Mouse (Mus musculus) common myeloid progenitor, adult 5-6 weeks (primary cell): Measurements from ENCODE around the gene Tpgs1. TPM values are rescaled to one million over a fixed set of nuclear protein-coding genes. Genes with fewer than 3 reads are reported as not detected.
"Not testable (repeated sequence)": the region's sequence is repeated elsewhere in the genome, so short reads cannot be mapped to it uniquely, and the experiment has no call there.

Source experiments
- ATAC-seq: replicated peaks from 2 replicates; pipeline ENCODE4 v1.8.0; 2016; ENCODE audit warnings: low read depth, mild to moderate bottlenecking, moderate TSS enrichment, inconsistent platforms; ENCODE audit not compliant: poor library complexity, severe bottlenecking
- total RNA-seq: library from RNA; stranded (forward); fragments of 200-1000, 187-1606 nt; gene quantifications from 2 replicates; pipeline ENCODE4 v1.2.3, GENCODE M21; 2017

Tpgs1 gene
- total RNA-seq, 1 experiment from 2014 or later: 5.3 TPM

DNA sequence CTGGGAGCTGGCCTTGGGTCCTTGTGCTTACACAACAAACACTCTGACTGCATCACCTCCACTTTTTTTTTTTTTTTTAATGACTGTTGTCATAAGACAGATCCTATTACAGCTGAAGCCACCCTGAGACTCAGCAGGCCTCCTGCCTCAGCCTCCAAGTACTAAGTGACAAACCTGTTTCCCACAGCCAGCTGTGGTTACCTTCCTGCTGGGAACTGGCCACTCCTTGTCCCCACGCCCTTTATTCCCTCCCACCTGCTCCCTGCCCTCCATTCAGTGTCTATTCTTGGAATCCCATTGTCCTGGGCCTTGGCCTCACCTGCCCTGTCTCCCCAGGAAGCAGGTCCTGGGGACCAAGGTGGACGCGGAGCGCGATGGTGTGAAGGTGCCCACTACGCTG lies 18.3 kb downstream of the Tpgs1 start:
- ATAC-seq: no peak

GRCm38 (mm10) chr10:79688720-79689119 lies 19.6 kb downstream of the Tpgs1 start, which contains the start of gene Gzmm:
Gene Gzmm (plus strand): TSS chr10:79689020.
- no peak for ATAC-seq

DNA sequence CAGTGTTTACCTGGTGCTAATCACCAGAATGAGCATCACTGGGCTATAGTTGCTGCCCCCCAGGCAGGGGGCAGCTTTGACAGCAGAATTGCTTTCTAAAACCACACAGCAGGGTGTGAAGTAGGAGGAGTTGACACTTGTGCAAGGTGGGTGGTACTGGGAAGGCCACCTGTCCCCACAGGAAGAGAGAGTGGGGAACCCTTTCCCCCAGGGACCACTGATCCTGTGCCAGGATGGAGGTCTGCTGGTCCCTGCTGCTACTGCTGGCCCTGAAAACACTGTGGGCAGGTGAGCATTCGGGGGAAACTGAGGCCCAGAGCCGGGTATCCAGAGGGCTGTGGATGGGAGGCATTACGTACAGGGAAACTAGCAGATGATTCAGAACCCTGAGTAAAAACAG lies 20.0 kb downstream of the Tpgs1 start:
- ATAC-seq: no peak

DNA sequence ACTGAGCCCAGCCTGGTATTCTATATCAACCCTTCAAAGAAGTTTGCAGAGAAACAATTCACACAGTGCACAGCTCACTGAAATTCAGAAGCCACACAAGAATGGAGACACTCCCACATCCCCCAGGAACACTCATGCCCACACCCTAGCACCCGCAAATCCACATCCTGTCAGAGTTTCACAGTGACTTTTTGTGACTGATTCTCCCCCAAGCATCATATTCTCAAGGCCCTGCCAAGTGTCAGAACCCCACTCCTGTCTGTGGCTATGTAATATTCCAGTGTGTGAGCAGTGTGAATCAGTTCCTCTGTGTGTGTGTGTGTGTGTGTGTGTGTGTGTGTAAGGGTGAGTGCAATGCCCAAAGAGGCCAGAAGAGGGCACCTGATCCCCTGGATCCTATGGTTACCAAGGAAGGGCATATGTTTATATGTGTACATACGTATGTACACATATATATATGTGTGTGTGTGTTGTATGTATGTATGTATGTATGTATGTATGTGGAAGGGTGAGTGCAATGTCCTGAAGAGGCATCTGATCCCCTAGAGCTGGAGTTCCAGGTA lies 22.9 kb downstream of the Tpgs1 start:
- ATAC-seq: no peak

- no peak for ATAC-seq
Observed at GRCm38 (mm10) chr10:79693580-79694378, 24.6 kb downstream of the Tpgs1 start.

- no peak for ATAC-seq
Observed at GRCm38 (mm10) chr10:79694379-79694655, 25.1 kb downstream of the Tpgs1 start.

GRCm38 (mm10) chr10:79695231-79696128 lies 26.3 kb downstream of the Tpgs1 start:
- peak; percentile 92 for ATAC-seq

DNA sequence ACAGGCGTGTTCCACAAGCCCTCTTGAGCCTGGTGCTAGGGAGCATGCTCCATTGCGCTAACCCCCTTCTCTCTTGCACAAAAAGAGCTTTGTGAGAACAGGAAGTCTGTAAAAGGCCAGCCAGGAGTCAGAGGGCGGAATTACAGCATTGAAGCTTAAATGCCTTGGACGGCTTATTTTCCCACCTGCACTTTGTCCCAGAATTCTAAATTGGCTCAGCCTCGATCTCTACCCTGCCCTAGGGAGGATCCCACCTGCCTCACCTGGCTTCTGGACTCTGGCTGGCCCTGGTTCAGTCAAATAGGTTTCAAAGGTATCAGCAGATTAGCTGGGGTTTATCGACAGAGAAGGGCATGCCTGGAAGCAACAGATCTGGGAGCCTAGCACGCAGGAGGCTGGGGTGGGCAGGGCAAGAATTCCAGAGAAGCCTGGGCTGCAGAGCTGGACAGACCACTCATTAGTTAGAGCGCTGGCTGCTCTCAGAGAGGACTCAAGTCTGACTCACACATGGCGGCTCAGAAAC lies 27.0 kb downstream of the Tpgs1 start:
- no peak; the same call in 1 of the 2 replicates for ATAC-seq

- ATAC-seq: no peak
Observed at GRCm38 (mm10) chr10:79697916-79698315, 28.7 kb downstream of the Tpgs1 start.

DNA sequence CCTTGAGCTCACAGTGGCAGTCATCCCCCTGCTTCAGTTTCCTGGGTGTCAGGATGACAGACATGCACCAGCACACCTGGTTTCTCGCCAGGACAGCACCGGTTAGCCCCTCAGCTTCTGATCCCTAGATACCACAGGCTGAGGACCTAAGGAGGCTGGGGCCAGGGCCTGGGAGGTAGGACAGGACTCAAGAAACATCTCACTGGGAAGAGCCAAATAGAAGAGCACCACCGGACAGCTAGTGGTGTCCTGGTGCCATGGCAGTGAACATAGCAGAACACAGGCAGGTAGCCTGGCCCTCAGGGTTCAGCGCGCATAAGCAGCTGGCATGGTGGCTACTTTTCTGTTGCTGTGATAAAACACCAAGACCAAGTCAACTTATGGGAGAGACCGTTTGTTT lies 29.3 kb downstream of the Tpgs1 start:
- no peak for ATAC-seq

DNA sequence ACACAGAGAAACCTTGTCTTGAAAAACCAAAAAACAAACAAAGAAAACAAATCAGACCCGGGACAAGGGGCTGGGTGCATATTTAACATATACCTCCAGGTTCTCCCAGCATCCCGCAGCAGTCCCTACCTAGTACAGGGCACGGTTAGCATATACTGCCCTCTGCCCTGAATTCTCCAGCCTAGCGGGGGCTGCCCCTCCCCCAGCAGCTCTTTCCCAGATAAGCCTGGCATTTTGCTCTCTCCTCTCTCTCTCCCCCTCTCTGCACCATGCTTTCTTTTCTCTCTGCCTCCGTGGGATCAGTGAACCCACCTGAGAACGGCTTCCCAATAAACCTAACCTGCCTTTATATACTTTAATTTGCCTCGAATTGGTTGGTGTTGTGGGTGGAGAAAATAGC lies 31.5 kb downstream of the Tpgs1 start:
- ATAC-seq: no peak

GRCm38 (mm10) chr10:79701443-79702129 lies 32.4 kb downstream of the Tpgs1 start:
- ATAC-seq: no peak

DNA sequence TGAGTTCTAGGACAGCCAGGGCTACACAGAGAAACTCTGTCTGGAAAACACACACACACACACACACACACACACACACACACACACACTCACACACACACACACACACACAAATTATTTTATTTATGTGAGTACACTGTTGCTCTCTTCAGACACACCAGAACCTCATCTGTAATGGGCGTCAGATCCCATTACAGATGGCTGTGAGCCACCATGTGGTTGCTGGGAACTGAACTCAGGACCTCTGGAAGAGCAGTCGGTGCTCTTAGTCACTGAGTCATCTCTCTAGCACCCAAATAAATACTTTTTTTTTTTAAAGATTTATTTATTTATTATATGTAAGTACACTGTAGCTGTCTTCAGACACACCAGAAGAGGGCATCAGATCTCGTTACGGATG lies 33.8 kb downstream of the Tpgs1 start:
- ATAC-seq: not testable (repeated sequence)

DNA sequence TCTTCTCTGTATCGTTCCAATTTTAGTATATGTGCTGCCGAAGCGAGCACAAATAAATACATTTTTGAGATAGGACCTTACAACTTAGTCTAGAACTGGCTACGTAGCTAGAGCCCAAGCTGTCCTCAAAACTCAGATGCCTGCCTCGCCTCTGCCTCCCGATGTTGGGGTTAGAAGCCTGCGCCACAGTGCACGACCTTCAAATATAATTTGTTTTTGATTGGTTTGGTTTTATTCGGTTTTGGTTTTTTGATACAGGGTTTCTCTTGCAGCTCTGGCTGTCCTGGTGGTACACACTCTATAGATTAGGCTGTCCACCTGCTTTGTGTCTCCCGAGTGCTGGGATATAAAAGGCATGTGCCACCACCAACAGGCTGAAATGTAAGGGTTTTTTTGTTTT lies 34.4 kb downstream of the Tpgs1 start:
- no peak for ATAC-seq

DNA sequence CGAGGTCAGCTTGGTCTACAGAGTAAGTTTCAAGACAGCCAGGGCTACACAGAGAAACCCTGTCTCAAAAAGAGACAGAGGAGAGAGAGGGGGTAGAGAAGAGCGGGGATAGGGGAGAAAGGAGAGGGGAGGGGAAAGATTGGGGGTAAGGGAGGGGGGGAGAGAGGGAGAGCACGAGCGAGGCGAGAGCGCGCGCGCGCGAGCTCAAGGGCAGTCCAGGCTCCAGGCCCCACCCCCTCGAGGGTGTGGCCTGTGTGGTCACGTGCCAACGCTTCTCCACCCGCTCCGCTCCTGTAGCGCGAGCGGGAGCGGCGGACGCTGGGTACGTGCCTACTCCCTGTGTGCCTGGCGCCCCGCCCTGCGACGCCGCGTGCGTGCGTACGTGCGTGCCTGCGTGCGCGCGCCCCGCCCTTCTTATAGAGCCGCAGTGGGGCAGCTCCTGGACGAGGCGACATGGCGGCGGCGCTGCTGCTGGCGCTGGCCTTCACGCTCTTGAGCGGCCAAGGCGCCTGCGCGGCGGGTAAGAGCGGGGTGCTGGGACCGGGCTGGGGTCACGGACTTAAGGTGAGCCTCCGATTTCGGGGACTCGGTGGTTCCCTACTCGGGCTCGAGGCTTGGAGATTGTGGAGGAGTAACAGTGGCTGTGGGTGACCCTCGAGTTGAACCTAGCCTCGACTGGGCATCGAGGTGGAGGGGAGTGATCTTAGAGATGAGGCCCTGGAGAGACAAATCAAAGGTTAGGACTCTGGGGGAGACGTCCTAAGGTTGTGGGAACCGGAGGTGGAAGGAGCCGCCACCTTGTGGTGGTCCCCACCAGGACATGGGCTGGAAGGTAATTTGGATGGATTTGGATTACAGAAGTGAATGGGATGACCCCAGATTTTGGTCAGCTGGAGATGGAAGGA lies 35.1 kb downstream of the Tpgs1 start, which contains the start of gene Bsg:
Bsg (plus strand) TSS at position 427 of the 905 bp plus-strand sequence.
- peak; percentile 94 for ATAC-seq

- no peak for ATAC-seq
Observed at GRCm38 (mm10) chr10:79704970-79705360, 35.8 kb downstream of the Tpgs1 start.

DNA sequence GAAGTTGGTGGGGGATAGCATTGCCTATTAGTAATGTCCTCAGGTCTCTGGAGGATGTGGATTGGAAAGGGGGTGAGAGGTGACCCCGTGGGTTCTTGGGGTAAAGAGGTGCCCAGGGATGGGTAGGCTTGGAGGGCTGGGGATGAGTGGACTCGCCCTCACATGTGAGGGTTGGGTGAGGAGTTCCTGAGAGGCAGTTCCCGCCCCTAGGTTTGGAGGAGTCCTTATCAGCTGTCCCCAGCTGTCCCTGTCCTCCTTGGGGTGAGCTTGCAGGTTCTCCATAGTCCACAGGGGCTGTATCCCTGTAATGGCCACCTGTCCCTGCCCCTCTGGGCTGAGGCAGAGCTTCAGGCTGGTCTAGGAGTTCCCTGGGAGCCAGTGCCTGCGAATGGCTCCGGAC lies 36.8 kb downstream of the Tpgs1 start:
- ATAC-seq: peak; percentile 54

DNA sequence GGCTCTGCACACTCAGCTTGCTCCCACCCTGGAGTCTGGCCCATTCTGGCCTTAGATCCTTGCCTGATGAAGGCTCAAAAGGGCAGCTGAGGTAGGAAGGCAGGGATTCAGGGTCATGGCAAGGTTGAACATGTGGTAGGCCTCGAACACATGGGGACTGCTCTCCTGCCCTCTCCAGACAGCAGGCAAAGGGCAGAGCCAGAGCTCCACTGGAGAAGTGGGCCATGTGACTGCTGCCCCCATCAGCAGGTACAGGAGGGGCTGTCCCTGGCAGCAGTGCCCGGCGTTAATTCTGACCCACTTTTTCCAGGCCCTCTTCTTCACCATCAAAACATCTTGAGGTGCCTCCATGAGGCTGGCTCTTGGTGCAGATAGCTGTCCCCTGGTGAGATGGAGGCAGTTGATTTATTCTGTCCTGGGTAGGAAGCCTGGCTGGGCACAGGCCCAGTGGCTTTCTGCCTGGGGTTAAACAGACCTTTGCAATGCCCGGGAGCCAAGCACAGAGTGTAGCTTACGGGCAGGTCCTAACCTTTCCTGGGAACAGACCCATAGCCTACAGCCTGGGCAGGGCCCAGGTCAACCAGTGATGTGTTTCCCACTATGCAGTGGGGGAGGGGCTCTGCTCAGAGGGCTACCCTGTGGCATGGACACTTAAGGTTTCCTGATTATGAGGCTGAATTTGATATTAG lies 37.4 kb downstream of the Tpgs1 start:
- no peak for ATAC-seq

DNA sequence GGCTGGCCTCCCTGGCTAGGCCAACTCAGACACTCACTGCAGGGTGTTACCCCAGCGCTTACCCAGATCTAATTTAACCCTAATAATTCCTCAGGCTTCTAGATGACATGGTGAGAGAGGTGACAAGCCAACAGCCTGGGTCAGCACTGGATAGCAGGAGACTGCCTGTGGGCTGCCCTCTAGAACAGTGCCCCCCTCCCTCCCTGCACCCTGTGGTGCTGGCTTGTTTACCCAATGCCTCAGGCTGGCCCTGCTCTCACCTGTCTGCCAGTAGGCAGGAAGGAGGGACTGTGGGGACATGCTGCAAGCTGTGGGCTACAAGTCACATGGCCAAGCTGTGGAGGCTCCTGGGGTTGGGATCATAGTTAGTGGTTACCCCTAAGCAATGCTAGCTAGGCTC lies 38.0 kb downstream of the Tpgs1 start:
- ATAC-seq: no peak
